In genomic region chr16:44820545-44820944, GRCm38 (mm10) we compare ENCODE assay signal across 35 mouse cellular contexts. TPM values are rescaled to one million over a fixed set of nuclear protein-coding genes. Genes with fewer than 3 reads are reported as not detected.
"Had no signal": no experiment of that assay in that cellular context is flagged by ENCODE, and none has a peak within 500 bp of the region (broad histone marks: within the 10 kb centered on the region; RNA-seq: fewer than 3 reads in every experiment).

No protein-coding gene starts in this region.

- DNase-seq: gastrocnemius, adult 2 months; gastrocnemius, postnatal 10 days; gastrocnemius, postnatal 36 days; heart, adult 18-20 months; heart, postnatal 10 days; heart, postnatal 4 days; kidney, adult 18-20 months; kidney, adult 9 months; kidney, postnatal 14 days; kidney, postnatal 4 days; liver; liver, embryonic 13.5 days had no signal

- ATAC-seq: hindbrain, embryonic 16.5 days; inflammation-experienced regulatory T-cells, adult 6 months; intestine, embryonic 15.5 days; intestine, postnatal 0 days had no signal

- H3K4me1 ChIP-seq: heart, embryonic 10.5 days; heart, embryonic 12.5 days; hindbrain, embryonic 10.5 days; hindbrain, embryonic 12.5 days; intestine, embryonic 15.5 days; kidney, embryonic 15.5 days; limb, embryonic 10.5 days; limb, embryonic 12.5 days; liver, embryonic 15.5 days had no signal

- H3K4me3 ChIP-seq: gastrocnemius, adult 2 months; heart, embryonic 10.5 days; heart, embryonic 12.5 days; hindbrain, embryonic 10.5 days; hindbrain, embryonic 12.5 days; intestine, embryonic 15.5 days; kidney, embryonic 15.5 days; layer of hippocampus, adult 2 months; left cerebral cortex, adult 2 months; limb, embryonic 10.5 days; limb, embryonic 12.5 days; liver, embryonic 13.5 days; liver, embryonic 15.5 days had no signal

- H3K36me3 ChIP-seq: heart, embryonic 10.5 days; heart, embryonic 12.5 days; hindbrain, embryonic 10.5 days; hindbrain, embryonic 12.5 days; intestine, embryonic 15.5 days; kidney, embryonic 15.5 days; limb, embryonic 10.5 days; limb, embryonic 12.5 days; liver, embryonic 13.5 days; liver, embryonic 15.5 days had no signal

- H3K9me3 ChIP-seq: heart, embryonic 10.5 days; heart, embryonic 12.5 days; hindbrain, embryonic 10.5 days; hindbrain, embryonic 12.5 days; intestine, embryonic 15.5 days; kidney, embryonic 15.5 days; limb, embryonic 10.5 days; liver, embryonic 13.5 days; liver, embryonic 15.5 days had no signal

- H3K27me3 ChIP-seq: heart, embryonic 12.5 days; hindbrain, embryonic 12.5 days; intestine, embryonic 15.5 days; kidney, embryonic 15.5 days; limb, embryonic 12.5 days; liver, embryonic 13.5 days; liver, embryonic 15.5 days had no signal

RNA-seq across cellular contexts. Expression of gene Cd200r4, which starts 9.0 kb away (rescaled TPM):
- total RNA-seq: gastrocnemius, adult 2 months; gastrocnemius, postnatal 10 days; gastrocnemius, postnatal 36 days; heart, adult 18-20 months; heart, postnatal 10 days; heart, postnatal 25 days; heart, postnatal 4 days; layer of hippocampus, adult 2 months; layer of hippocampus, postnatal 10 days; layer of hippocampus, postnatal 25 days had no signal
- polyA plus RNA-seq: heart, embryonic 12.5 days; hindbrain, embryonic 10.5 days; hindbrain, embryonic 12.5 days; hindbrain, embryonic 14.5 days; hindbrain, embryonic 16.5 days; kidney, embryonic 15.5 days; limb, embryonic 10.5 days; limb, embryonic 12.5 days had no signal

RNA-seq across cellular contexts. Expression of gene Cd200r2, which starts 46.4 kb away (rescaled TPM):
- total RNA-seq: gastrocnemius, adult 2 months; gastrocnemius, postnatal 10 days; gastrocnemius, postnatal 36 days; heart, adult 18-20 months; heart, postnatal 10 days; heart, postnatal 25 days; heart, postnatal 4 days; layer of hippocampus, adult 2 months; layer of hippocampus, postnatal 10 days; layer of hippocampus, postnatal 25 days; left cerebral cortex, adult 2 months; left cerebral cortex, postnatal 14 days; left cerebral cortex, postnatal 36 days had no signal
- polyA plus RNA-seq: gonadal fat pad, adult 2 months; hindbrain, embryonic 10.5 days; hindbrain, embryonic 12.5 days; hindbrain, embryonic 14.5 days; hindbrain, embryonic 16.5 days; kidney, embryonic 15.5 days; kidney, postnatal 0 days; limb, embryonic 10.5 days; limb, embryonic 12.5 days; liver, embryonic 11.5 days; liver, embryonic 13.5 days; liver, embryonic 15.5 days had no signal
